Mouse (Mus musculus) hindbrain, embryonic 11.5 days (tissue): ENCODE measurements at regions not wholly inside any gene's neighbourhood (a gene's known extent, or its start where the extent isn't known, plus 50 kb on each side); places are given as distances from the start of the nearest gene placed in this dataset.

Experiments
- ATAC-seq: fragments of 200-750 bp; cut with Nextera tagmentation; 2 replicates; pipeline ENCODE4 v1.8.0; 2017; ENCODE audit warnings: mild to moderate bottlenecking, moderate TSS enrichment, moderate library complexity; ENCODE audit not compliant: low FRiP score
- DNase-seq: peaks from one replicate; pipeline ENCODE4 v3.0.0-alpha.2; 2015; ENCODE audit warnings: low spot score
- H3K27ac ChIP-seq: fragments of 300-500 bp; sonication (generic); 2 replicates; pipeline ENCODE4 v1.5.1; 2014; ENCODE audit warnings: mild to moderate bottlenecking, low read depth, low read length
- H3K27me3 ChIP-seq: fragments of 300-500 bp; sonication (generic); 2 replicates; pipeline ENCODE4 v1.6.1; 2014; ENCODE audit warnings: mild to moderate bottlenecking, low read length, moderate library complexity, mixed read lengths; ENCODE audit not compliant: control insufficient read depth, insufficient read depth
- H3K36me3 ChIP-seq: fragments of 300-500 bp; sonication (generic); 2 replicates; pipeline ENCODE4 v1.6.1; 2014; ENCODE audit warnings: mild to moderate bottlenecking, low read length, moderate library complexity, mixed read lengths; ENCODE audit not compliant: control insufficient read depth, insufficient read depth
- H3K4me1 ChIP-seq: fragments of 300-500 bp; sonication (generic); replicated peaks from 2 replicates; pipeline ENCODE4 v1.6.1; 2014; ENCODE audit warnings: low read length, mixed read lengths; ENCODE audit not compliant: control insufficient read depth, insufficient read depth
- H3K4me2 ChIP-seq: fragments of 300-500 bp; sonication (generic); replicated peaks from 2 replicates; pipeline ENCODE4 v1.6.1; 2014; ENCODE audit warnings: mild to moderate bottlenecking, low read depth, low read length
- H3K4me3 ChIP-seq: fragments of 300-500 bp; sonication (generic); 2 replicates; pipeline ENCODE4 v1.5.1; 2014; ENCODE audit warnings: low read depth, low read length
- H3K9ac ChIP-seq: fragments of 300-500 bp; sonication (generic); 2 replicates; pipeline ENCODE4 v1.6.1; 2014; ENCODE audit warnings: low read depth, low read length
- H3K9me3 ChIP-seq: fragments of 300-500 bp; sonication (generic); 2 replicates; pipeline ENCODE4 v1.6.1; 2016; ENCODE audit warnings: low read length; ENCODE audit not compliant: control insufficient read depth
- WGBS: fragments of 180-500 bp; shearing (Covaris S2); extraction: QIAGEN DNeasy Blood & Tissue Kit; methylation state at CpG from one replicate; pipeline ENCODE4 v1.1.7; 2014; 5-methylcytosine and 5-hydroxymethylcytosine counted together

GRCm38 (mm10) chr1:71942145-71942544 lies 270.0 kb downstream of the Mreg start:
- H3K9me3 ChIP-seq = no peaks in the 10 kb centered on the region
- DNase-seq = no peak

GRCm38 (mm10) chr1:71941688-71942087 lies 270.4 kb downstream of the Mreg start:
- Histone ChIP-seq H3K4me3 (no peak overlapping the region), H3K27ac (no peak overlapping the region), H3K9ac (no peak overlapping the region), H3K36me3 (no peaks in the 10 kb centered on the region), H3K9me3 (no peaks in the 10 kb centered on the region), H3K4me1 (no peaks in the 10 kb centered on the region), H3K4me2 (no peak overlapping the region), H3K27me3 (no peaks in the 10 kb centered on the region)
- DNase-seq (peak; percentile 2), ATAC-seq (no peak)
- 56% methylated on average over 4 of the region's 4 CpGs for WGBS

More at GRCm38 (mm10) chr1:71942145-71942544, 270.0 kb downstream of the Mreg start:
- ATAC-seq = no peak
- no peak overlapping the region for H3K4me2 ChIP-seq
- no peak overlapping the region for H3K9ac ChIP-seq
- no peak overlapping the region for H3K4me3 ChIP-seq
- H3K27me3 ChIP-seq = no peaks in the 10 kb centered on the region
- no peaks in the 10 kb centered on the region for H3K36me3 ChIP-seq
- no peaks in the 10 kb centered on the region for H3K4me1 ChIP-seq
- H3K27ac ChIP-seq = no peak overlapping the region

- no peak overlapping the region for H3K27ac ChIP-seq
- DNase-seq = peak; percentile 21
- no peaks in the 10 kb centered on the region for H3K9me3 ChIP-seq
- H3K9ac ChIP-seq = no peak overlapping the region
- H3K36me3 ChIP-seq = no peaks in the 10 kb centered on the region
- ATAC-seq = no peak
- H3K4me2 ChIP-seq = no peak overlapping the region
- no peak overlapping the region for H3K4me3 ChIP-seq
- WGBS = 30% methylated on average over 4 of the region's 4 CpGs
- H3K4me1 ChIP-seq = no peaks in the 10 kb centered on the region
- no peaks in the 10 kb centered on the region for H3K27me3 ChIP-seq
Measured at GRCm38 (mm10) chr1:71940900-71941299, 271.2 kb downstream of the Mreg start.

DNA sequence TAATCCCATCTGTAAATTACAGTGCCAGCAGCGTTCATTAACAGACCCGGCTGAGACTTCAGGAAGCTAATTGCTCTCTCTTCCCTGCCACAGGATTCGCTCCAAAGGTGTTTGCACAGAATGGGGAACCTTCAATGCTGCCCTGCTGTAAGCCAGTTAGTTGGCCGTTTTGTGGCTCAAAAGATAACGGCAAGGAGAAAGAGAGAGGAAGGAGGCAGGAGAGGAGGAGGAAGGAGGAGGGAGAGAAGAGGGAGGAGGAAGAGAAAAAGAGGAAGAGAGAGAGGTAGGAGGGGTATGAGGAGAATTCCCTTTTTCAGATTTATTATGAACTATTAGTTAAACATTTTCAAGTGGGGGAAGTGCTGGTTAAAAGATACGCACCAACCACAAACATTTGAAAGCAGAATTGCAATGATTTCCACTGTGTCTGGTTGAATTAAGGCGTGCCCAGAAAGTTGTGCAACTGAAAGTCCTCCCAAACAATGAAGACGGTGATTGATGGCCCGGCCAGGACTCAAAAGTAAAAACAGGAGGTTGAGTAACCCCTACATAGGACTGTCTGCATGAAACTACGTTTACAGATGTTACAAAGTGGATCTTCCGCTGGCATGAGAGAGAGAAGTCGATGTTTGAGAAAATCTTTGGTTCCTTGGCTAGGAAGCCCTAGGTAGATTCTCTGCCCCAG lies 273.6 kb downstream of the Mreg start:
- DNase-seq (no peak), ATAC-seq (no peak)
- Histone ChIP-seq H3K27me3 (no peaks in the 10 kb centered on the region), H3K9ac (no peak overlapping the region), H3K4me1 (no peaks in the 10 kb centered on the region), H3K4me2 (no peak overlapping the region), H3K27ac (no peak overlapping the region), H3K36me3 (no peaks in the 10 kb centered on the region), H3K4me3 (no peak overlapping the region), H3K9me3 (no peaks in the 10 kb centered on the region)
- WGBS = 60% methylated on average over 12 of the region's 12 CpGs

DNA sequence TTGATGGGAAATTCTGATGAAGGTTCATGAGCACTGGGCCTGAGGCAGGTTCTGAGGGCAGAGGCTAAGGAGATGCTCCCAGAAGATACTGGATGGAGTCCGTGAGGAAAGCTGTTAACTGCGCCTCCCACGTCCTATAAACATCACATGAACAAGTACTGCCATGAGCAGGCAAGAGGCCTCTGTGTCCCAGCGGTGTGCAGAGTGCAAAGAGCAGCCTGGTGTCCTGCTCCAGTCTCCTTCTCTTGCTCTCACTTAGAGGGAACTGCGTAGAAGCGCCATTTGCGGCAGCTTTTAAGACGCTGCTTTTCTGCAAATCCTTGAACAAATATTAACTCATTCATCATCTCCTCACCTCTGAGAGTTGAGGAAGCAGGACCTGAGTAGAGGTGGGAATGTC lies 274.2 kb downstream of the Mreg start:
- Histone ChIP-seq H3K27ac (no peak overlapping the region), H3K9ac (no peak overlapping the region), H3K27me3 (no peaks in the 10 kb centered on the region), H3K4me3 (no peak overlapping the region), H3K4me1 (no peaks in the 10 kb centered on the region), H3K36me3 (no peaks in the 10 kb centered on the region), H3K9me3 (no peaks in the 10 kb centered on the region), H3K4me2 (no peak overlapping the region)
- ATAC-seq (no peak), DNase-seq (no peak)
- WGBS = 77% methylated on average over 8 of the region's 8 CpGs

DNA sequence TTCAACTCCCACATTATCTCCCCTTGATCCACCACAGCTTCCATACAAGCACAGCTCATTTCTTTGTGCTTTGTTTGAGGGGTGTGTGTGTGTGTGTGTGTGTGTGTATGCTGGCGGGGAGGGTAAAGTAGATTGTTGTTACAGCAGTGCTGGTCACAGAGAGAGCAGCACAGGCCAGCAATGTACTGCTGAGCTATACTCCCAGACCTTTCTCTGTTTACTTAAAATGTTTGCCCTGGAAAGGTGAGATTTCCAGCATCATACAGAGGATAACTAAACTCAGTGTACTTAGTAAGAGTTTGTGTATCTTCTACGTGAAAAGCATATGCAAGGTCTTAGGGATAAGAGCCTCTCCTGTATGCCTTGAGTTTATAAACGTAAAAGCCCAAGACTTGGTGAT lies 274.9 kb downstream of the Mreg start:
- no peak for ATAC-seq
- Histone ChIP-seq H3K9ac (no peak overlapping the region), H3K36me3 (no peaks in the 10 kb centered on the region), H3K4me3 (no peak overlapping the region), H3K9me3 (no peaks in the 10 kb centered on the region), H3K27ac (no peak overlapping the region), H3K27me3 (no peaks in the 10 kb centered on the region), H3K4me2 (no peak overlapping the region), H3K4me1 (no peaks in the 10 kb centered on the region)
- DNase-seq = no peak
- WGBS = 75% methylated on average over 3 of the region's 3 CpGs

DNA sequence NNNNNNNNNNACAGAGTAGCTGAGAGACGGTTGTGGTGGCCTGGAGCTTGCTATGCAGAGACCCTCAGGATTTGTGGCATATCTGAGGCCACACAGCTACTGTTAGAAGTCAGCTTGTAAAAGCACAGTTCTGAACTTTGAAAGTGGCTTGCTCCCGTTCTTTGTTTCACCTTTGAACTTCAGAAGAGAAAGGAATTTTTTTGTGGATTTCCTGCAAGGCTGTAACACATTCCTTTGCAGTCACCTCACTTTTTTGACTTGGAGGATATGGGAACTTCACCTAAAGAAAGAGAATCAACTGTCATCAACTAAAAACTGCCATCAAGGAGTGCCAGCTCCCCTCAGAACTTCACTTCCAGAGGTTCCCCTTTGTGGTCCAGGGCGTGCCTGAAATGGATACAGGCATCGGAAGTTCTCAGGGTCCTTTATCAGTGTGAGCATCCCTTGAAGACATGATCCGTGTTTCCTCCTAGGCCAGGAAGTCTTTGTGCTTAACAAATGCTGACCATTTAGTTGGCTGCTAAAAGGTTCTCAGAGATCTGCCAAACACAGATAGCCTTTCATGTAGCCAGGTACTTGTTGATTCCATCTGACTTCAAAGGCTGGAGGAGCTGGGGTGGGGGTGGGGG lies 275.5 kb downstream of the Mreg start:
- Histone ChIP-seq H3K27ac (no peak overlapping the region), H3K4me3 (no peak overlapping the region), H3K4me1 (no peaks in the 10 kb centered on the region), H3K27me3 (no peaks in the 10 kb centered on the region), H3K36me3 (no peaks in the 10 kb centered on the region), H3K9ac (no peak overlapping the region), H3K4me2 (no peak overlapping the region), H3K9me3 (no peaks in the 10 kb centered on the region)
- WGBS = 62% methylated on average over 5 of the region's 5 CpGs
- peak; percentile 4 for DNase-seq
- ATAC-seq = no peak

- H3K4me3 ChIP-seq = no peak overlapping the region
- 96% methylated on average over 2 of the region's 2 CpGs for whole genome bisulfite sequencing
- ATAC-seq = no peak
- H3K4me2 ChIP-seq = no peak overlapping the region
- H3K9me3 ChIP-seq = no peaks in the 10 kb centered on the region
- no peak overlapping the region for H3K9ac ChIP-seq
- H3K36me3 ChIP-seq = no peaks in the 10 kb centered on the region
- H3K4me1 ChIP-seq = no peaks in the 10 kb centered on the region
- DNase-seq = no peak
- no peak overlapping the region for H3K27ac ChIP-seq
- no peaks in the 10 kb centered on the region for H3K27me3 ChIP-seq
Measured at GRCm38 (mm10) chr1:71925501-71925900, 272.5 kb upstream of the Fn1 start.

- H3K36me3 ChIP-seq = no peaks in the 10 kb centered on the region
- H3K9ac ChIP-seq = no peak overlapping the region
- H3K27ac ChIP-seq = no peak overlapping the region
- 63% methylated on average over 1 of the region's 1 CpGs for WGBS
- ATAC-seq = no peak
- DNase-seq = no peak
- H3K4me1 ChIP-seq = no peaks in the 10 kb centered on the region
- H3K4me3 ChIP-seq = no peak overlapping the region
- no peaks in the 10 kb centered on the region for H3K27me3 ChIP-seq
- H3K4me2 ChIP-seq = no peak overlapping the region
- no peaks in the 10 kb centered on the region for H3K9me3 ChIP-seq
Measured at GRCm38 (mm10) chr1:71924884-71925283, 271.9 kb upstream of the Fn1 start.
